Comparison of ENCODE assay signal across 8 mouse cellular contexts in the genomic region with DNA sequence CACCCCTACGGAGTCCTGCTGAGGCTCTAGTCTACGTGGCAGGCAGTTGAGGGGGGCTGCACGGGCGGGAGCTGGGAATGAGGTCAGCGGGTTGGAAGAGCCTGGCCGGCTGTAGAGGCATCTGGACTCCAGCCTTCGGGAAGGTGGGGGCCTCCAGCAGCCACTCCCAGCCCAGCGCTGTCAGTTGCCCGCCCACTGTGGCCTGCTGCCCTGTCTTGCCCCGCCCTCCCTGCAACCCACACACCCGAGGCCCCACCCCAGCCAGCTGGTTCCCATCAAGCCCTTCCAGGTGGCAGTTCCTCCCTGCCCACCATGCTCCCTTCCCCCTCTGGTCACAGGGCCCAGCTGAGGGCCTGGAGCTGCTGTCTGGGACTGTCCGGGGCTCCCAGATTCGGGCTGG. TPM values are rescaled to one million over a fixed set of nuclear protein-coding genes. Genes with fewer than 3 reads are reported as not detected.
DNase-seq lines count a peak whose midpoint lies in the region; ATAC-seq and TF ChIP-seq lines count a peak whose summit lies in the region.

No protein-coding gene starts in this region.

- H3K9ac ChIP-seq in forebrain, embryonic 11.5 days (ENCODE audit: low read length), result no peak overlapping the region
- H3K9ac ChIP-seq in heart, embryonic 16.5 days (ENCODE audit: low read length), result peak overlapping the region; percentile 60
- H3K9ac ChIP-seq in kidney, embryonic 16.5 days (replicated peaks; ENCODE audit: low read length), result peak overlapping the region; percentile 56
- H3K9ac ChIP-seq in lung, postnatal 0 days (replicated peaks; ENCODE audit: low read depth), result no peak overlapping the region

- peak overlapping the region; percentile 24; the same call in 1 of the 2 replicates for H3K4me2 ChIP-seq in forebrain, embryonic 11.5 days (ENCODE audit: low read depth, low read length, severe bottlenecking)
- H3K4me2 ChIP-seq in heart, embryonic 16.5 days (ENCODE audit: low read depth, low read length), result peak overlapping the region; percentile 49
- H3K4me2 ChIP-seq in kidney, embryonic 16.5 days (replicated peaks; ENCODE audit: low read depth, low read length), result peak overlapping the region; percentile 40
- peak overlapping the region; percentile 22; the same call in 1 of the 2 replicates for H3K4me2 ChIP-seq in lung, postnatal 0 days (replicated peaks; ENCODE audit: low read depth, low read length)

- ATAC-seq in forebrain, embryonic 11.5 days (replicated peaks; ENCODE audit: low FRiP score), result peak; percentile 75
- ATAC-seq in heart, embryonic 16.5 days (replicated peaks; ENCODE audit: extremely low read depth, insufficient read depth, low FRiP score), result peak; percentile 95
- peak; percentile 95 for ATAC-seq in kidney, embryonic 16.5 days (ENCODE audit: low FRiP score, low TSS enrichment)
- ATAC-seq in lung, postnatal 0 days, result peak; percentile 91

- no peak for TF ChIP-seq EP300 in lung, postnatal 0 days (IDR thresholded peaks at IDR 0.05)

- no peaks in the 10 kb centered on the region for H3K36me3 ChIP-seq in forebrain, embryonic 11.5 days (ENCODE audit: control insufficient read depth, insufficient read depth, low read length)
- no peaks in the 10 kb centered on the region for H3K36me3 ChIP-seq in heart, embryonic 16.5 days (ENCODE audit: control insufficient read depth, insufficient read depth)
- H3K36me3 ChIP-seq in kidney, embryonic 16.5 days (ENCODE audit: insufficient read depth, low read length), result no peaks in the 10 kb centered on the region
- H3K36me3 ChIP-seq in lung, postnatal 0 days (ENCODE audit: insufficient read depth, low read length), result no peaks in the 10 kb centered on the region

- peaks cover 4% of the 10 kb centered on the region for H3K4me1 ChIP-seq in forebrain, embryonic 11.5 days (replicated peaks; ENCODE audit: control insufficient read depth, insufficient read depth, low read length)
- peaks cover 34% of the 10 kb centered on the region for H3K4me1 ChIP-seq in heart, embryonic 16.5 days (ENCODE audit: control insufficient read depth, insufficient read depth, low read length)
- peaks cover 55% of the 10 kb centered on the region for H3K4me1 ChIP-seq in kidney, embryonic 16.5 days (ENCODE audit: insufficient read depth, low read length)
- peaks cover 8% of the 10 kb centered on the region for H3K4me1 ChIP-seq in lung, postnatal 0 days (ENCODE audit: insufficient read depth, low read depth, low read length)

- peaks cover 5% of the 10 kb centered on the region for H3K27me3 ChIP-seq in forebrain, embryonic 11.5 days (ENCODE audit: control insufficient read depth, insufficient read depth, low read length)
- peaks cover under 1% of the 10 kb centered on the region for H3K27me3 ChIP-seq in heart, embryonic 16.5 days (ENCODE audit: control insufficient read depth, insufficient read depth, low read length)
- H3K27me3 ChIP-seq in kidney, embryonic 16.5 days (ENCODE audit: insufficient read depth, low read length), result peaks cover 3% of the 10 kb centered on the region
- H3K27me3 ChIP-seq in lung, postnatal 0 days (replicated peaks; ENCODE audit: insufficient read depth, low read length), result no peaks in the 10 kb centered on the region

- H3K27ac ChIP-seq in forebrain, embryonic 11.5 days (ENCODE audit: low read depth, low read length), result no peak overlapping the region
- H3K27ac ChIP-seq in heart, embryonic 16.5 days (ENCODE audit: low read length), result peak overlapping the region; percentile 84
- H3K27ac ChIP-seq in kidney, embryonic 16.5 days (ENCODE audit: low read length), result peak overlapping the region; percentile 94
- peak overlapping the region; percentile 88 for H3K27ac ChIP-seq in lung, postnatal 0 days (ENCODE audit: low read length)

- H3K9me3 ChIP-seq in forebrain, embryonic 11.5 days (ENCODE audit: control insufficient read depth, low read length), result no peaks in the 10 kb centered on the region
- H3K9me3 ChIP-seq in heart, embryonic 16.5 days (replicated peaks; ENCODE audit: control insufficient read depth, low read length), result no peaks in the 10 kb centered on the region
- no peaks in the 10 kb centered on the region for H3K9me3 ChIP-seq in kidney, embryonic 16.5 days (ENCODE audit: low read length)
- H3K9me3 ChIP-seq in lung, postnatal 0 days (ENCODE audit: low read length), result no peaks in the 10 kb centered on the region

- 7% methylated on average over 13 of the region's 13 CpGs for WGBS in forebrain, embryonic 11.5 days
- 3% methylated on average over 13 of the region's 13 CpGs for WGBS in heart, embryonic 16.5 days
- 2% methylated on average over 12 of the region's 13 CpGs for WGBS in kidney, embryonic 16.5 days
- WGBS in lung, postnatal 0 days, result under 1% methylated on average over 13 of the region's 13 CpGs

- peak; percentile 39 for DNase-seq in right cerebral cortex, adult 18-20 months
- DNase-seq in right cerebral cortex, postnatal 36 days (ENCODE audit: low spot score in 2 of 2), result no peak
- DNase-seq in forebrain, embryonic 11.5 days (ENCODE audit: low spot score), result peak; percentile 88
- peak; percentile 96 for DNase-seq in lung, postnatal 0 days (ENCODE audit: low spot score)
- peak; percentile 59 for DNase-seq in retina, postnatal 7 days (ENCODE audit: low read depth, low spot score)
- no peak for DNase-seq in B cell, adult 2 months

- no peak overlapping the region for H3K4me3 ChIP-seq in forebrain, embryonic 11.5 days (ENCODE audit: low read depth, low read length)
- 0 out of 2 replicates have a peak overlapping the region, but pooled peaks have one; percentile 5 for H3K4me3 ChIP-seq in heart, embryonic 16.5 days (ENCODE audit: low read length)
- H3K4me3 ChIP-seq in kidney, embryonic 16.5 days (ENCODE audit: low read length), result no peak overlapping the region
- no peak overlapping the region for H3K4me3 ChIP-seq in lung, postnatal 0 days (ENCODE audit: low read depth, low read length)

- TF ChIP-seq CTCF in lung, postnatal 0 days (IDR thresholded peaks at IDR 0.05), result no peak

RNA-seq across cellular contexts. Expression of a gene that starts 7.2 kb away (rescaled TPM):
- 163 and 164 TPM in 2 replicates for polyA plus RNA-seq in forebrain, embryonic 11.5 days (2014; fragmentation: Nextera tagmentation; extraction: Ambion mirVana)
- polyA plus RNA-seq in heart, embryonic 16.5 days (2015; fragmentation: Nextera tagmentation; extraction: Ambion mirVana), result 669 and 799 TPM in 2 replicates
- 869 and 941 TPM in 2 replicates for polyA plus RNA-seq in kidney, embryonic 16.5 days (2015; fragmentation: Nextera tagmentation; extraction: Ambion mirVana)
- polyA plus RNA-seq in lung, postnatal 0 days (2015; fragmentation: Nextera tagmentation; extraction: Ambion mirVana), result 464 and 478 TPM in 2 replicates

RNA-seq across cellular contexts. Expression of a gene that starts 38.6 kb away (rescaled TPM):
- not detected in 2 replicates for polyA plus RNA-seq in forebrain, embryonic 11.5 days (2014; fragmentation: Nextera tagmentation; extraction: Ambion mirVana)
- 0.33 TPM in 1 of 2 replicates, not detected in the other for polyA plus RNA-seq in heart, embryonic 16.5 days (2015; fragmentation: Nextera tagmentation; extraction: Ambion mirVana)
- polyA plus RNA-seq in kidney, embryonic 16.5 days (2015; fragmentation: Nextera tagmentation; extraction: Ambion mirVana), result not detected in 2 replicates
- polyA plus RNA-seq in lung, postnatal 0 days (2015; fragmentation: Nextera tagmentation; extraction: Ambion mirVana), result not detected in 2 replicates

RNA-seq across cellular contexts. Expression of a gene that starts 47.3 kb away (rescaled TPM):
- polyA plus RNA-seq in forebrain, embryonic 11.5 days (2014; fragmentation: Nextera tagmentation; extraction: Ambion mirVana), result not detected in 2 replicates
- polyA plus RNA-seq in heart, embryonic 16.5 days (2015; fragmentation: Nextera tagmentation; extraction: Ambion mirVana), result 27.9 and 29.4 TPM in 2 replicates
- polyA plus RNA-seq in kidney, embryonic 16.5 days (2015; fragmentation: Nextera tagmentation; extraction: Ambion mirVana), result 0.19 and 0.71 TPM in 2 replicates
- 0.33 and 0.55 TPM in 2 replicates for polyA plus RNA-seq in lung, postnatal 0 days (2015; fragmentation: Nextera tagmentation; extraction: Ambion mirVana)

Comparison
In these comparisons a context has a peak if more than half of its experiments do, and no peak if none do; other contexts are left out.
1. DNase-seq: peak in right cerebral cortex, adult 18-20 months (single experiment), forebrain, embryonic 11.5 days (single experiment), lung, postnatal 0 days (single experiment) and retina, postnatal 7 days (single experiment); none in right cerebral cortex, postnatal 36 days (0 of 2) and B cell, adult 2 months (0 of 2).
2. H3K9ac ChIP-seq: peak in heart, embryonic 16.5 days (single experiment) and kidney, embryonic 16.5 days (single experiment); none in forebrain, embryonic 11.5 days (single experiment) and lung, postnatal 0 days (single experiment).
3. RNA of a gene that starts 47.3 kb away (polyA plus RNA-seq): 27.9 to 29.4 TPM in heart, embryonic 16.5 days; 0.19 to 0.71 TPM in kidney, embryonic 16.5 days, 0.33 to 0.55 TPM in lung, postnatal 0 days and not detected in forebrain, embryonic 11.5 days; every median in the first group is over 10 times any median in the second.
4. Peak in every context shown above with its lines, with median percentiles within 50 percentile points of each other: ATAC-seq and H3K4me2 ChIP-seq.